Mouse (Mus musculus): ENCODE data around the gene Cenpb. TPM values are rescaled to one million over a fixed set of nuclear protein-coding genes. Genes with fewer than 3 reads are reported as not detected.

The Cenpb gene
- total RNA-seq, 1 experiment from 2014 or later = 14.0 TPM

DNA sequence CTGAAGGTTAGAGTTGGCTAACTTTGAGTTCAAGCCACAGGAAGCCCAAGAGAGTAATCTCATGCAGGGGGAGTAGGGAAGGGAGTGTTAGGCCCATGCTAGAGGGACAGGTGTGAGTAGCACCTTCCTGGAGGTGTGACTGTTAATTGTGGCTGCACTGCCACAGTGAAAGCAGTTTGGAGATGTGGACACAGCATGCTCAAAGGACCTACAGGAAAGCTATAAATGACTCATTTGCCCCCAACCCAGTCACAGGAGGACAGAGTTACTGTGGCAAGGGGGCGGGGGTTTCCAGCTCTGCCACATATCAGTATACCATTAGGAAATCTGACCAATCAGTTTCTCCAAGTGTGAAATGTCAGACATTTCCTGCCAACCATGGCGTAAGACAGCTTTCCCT lies 34.3 kb downstream of the Cenpb start:
- ATAC-seq (replicated peaks; ENCODE audit: insufficient number of reproducible peaks, low FRiP score, low TSS enrichment, poor library complexity, severe bottlenecking) = no peak

GRCm38 (mm10) chr2:131145121-131145520 lies 34.7 kb downstream of the Cenpb start:
- ATAC-seq (replicated peaks; ENCODE audit: insufficient number of reproducible peaks, low FRiP score, low TSS enrichment, poor library complexity, severe bottlenecking) = no peak

DNA sequence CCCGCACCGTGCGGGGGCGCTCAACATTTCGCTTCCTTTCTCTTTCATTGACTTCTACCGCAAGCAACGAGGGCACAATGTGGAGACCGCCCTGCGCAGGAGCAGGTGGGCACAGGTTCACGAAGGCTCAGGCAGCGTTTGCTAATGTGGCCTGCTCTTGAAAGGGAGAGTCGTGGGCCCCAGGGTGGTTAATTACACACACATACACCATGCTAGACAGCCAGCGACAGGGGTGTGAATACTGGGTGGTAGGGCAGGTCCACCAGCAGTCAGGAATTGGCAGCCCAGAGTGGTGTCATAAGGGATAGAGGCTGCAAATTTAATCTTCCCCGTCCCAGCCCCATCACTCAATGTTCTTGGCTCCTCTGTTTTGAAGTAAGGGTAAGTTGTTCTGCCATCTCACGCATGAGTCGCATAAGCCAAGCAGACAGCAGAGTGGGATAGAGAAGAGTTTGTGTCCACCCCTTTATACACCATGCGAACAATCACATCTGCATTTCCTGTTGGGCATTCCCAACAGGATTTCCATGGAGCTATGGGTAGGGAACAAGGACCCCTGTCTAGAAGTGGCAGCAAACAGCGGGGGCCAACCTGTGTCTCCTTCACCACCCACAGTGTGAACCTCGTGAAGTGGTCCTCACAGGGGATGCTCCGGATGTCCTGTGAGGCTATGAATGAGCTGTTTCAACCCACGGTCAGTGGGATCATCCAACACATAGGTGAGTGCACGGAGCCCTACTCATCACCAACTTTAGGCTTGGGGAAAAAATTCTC lies 36.7 kb downstream of the Cenpb start:
- ATAC-seq (replicated peaks; ENCODE audit: insufficient number of reproducible peaks, low FRiP score, low TSS enrichment, poor library complexity, severe bottlenecking) = no peak

- peak; percentile 55; the same call in 1 of the 2 replicates for ATAC-seq (replicated peaks; ENCODE audit: insufficient number of reproducible peaks, low FRiP score, low TSS enrichment, poor library complexity, severe bottlenecking)
These were observed 37.3 kb downstream of the Cenpb start for GRCm38 (mm10) chr2:131142592-131142991.

DNA sequence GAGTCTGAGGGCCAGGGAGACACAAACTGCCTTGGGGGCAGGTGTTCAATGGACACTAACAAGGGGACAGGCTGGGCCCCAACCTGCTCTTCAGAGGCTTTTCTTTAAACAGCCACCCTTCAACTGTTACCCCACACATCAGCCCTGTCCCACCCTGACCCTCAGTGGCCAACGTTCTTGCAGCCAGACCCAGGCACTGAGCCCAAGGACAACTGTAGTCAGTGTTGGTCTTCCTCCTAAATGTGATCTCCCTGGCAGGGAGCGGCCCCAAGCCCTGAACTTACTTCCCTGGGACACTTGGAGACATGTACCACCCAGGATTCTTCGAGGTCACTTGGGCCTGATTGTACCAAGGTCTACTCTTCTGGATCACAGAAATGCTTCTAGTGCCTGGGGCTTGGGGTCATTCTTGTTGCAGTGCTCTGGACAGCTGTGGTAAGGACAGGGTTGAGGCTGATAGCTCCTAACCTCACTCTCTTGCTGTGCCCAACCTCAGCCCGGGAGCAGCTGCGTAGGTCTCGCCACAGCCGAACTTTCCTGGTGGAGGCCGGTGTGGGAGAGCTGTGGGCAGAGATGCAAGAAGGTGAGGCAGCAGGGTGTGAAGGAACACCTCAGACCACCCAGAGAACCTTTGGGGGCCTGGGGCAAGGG lies 38.4 kb downstream of the Cenpb start:
- no peak for ATAC-seq (replicated peaks; ENCODE audit: insufficient number of reproducible peaks, low FRiP score, low TSS enrichment, poor library complexity, severe bottlenecking)

GRCm38 (mm10) chr2:131140533-131140905 lies 39.3 kb downstream of the Cenpb start:
- no peak for ATAC-seq (replicated peaks; ENCODE audit: insufficient number of reproducible peaks, low FRiP score, low TSS enrichment, poor library complexity, severe bottlenecking)

GRCm38 (mm10) chr2:131139886-131140532 lies 39.9 kb downstream of the Cenpb start:
- no peak for ATAC-seq (replicated peaks; ENCODE audit: insufficient number of reproducible peaks, low FRiP score, low TSS enrichment, poor library complexity, severe bottlenecking)

GRCm38 (mm10) chr2:131139287-131139686 lies 40.6 kb downstream of the Cenpb start:
- ATAC-seq (replicated peaks; ENCODE audit: insufficient number of reproducible peaks, low FRiP score, low TSS enrichment, poor library complexity, severe bottlenecking) = no peak

DNA sequence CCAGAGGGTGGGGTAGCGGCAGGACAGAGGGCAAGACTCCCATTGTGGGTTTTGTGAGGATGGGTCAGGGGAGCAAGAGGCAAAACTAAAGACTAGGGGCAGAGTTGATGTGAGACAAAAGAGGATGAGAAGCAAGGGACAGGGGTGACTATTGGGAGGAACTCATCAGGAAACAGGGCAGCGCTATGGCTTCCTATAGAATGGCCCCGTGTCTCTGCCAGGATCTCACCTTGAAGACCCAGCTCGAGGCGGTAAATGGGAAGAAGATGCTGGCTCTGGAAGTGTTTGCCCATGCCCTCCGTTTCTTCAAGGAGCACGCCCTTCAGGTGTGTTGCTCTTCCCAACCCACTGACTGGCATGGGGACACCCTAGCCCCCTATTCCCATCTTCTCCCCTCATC lies 41.1 kb downstream of the Cenpb start:
- ATAC-seq (replicated peaks; ENCODE audit: insufficient number of reproducible peaks, low FRiP score, low TSS enrichment, poor library complexity, severe bottlenecking) = no peak

DNA sequence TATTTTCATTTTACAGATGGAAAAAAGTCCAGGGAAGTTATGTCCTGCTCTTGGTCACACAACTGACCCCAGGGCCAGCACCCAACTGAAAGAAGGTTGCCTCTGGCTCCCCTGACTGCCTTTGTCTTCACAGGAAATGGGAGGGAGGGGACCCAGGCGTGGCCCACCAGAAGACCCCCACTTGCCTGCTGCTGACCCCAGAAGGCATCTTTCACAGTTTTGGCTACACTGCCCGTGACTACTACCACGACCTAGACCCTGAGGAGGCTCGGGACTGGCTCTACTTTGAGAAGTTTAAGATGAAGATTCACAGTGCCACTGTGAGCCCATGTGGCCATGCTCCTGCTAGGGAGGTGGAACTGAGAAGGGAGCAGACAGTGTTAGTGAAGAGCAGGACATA lies 41.6 kb downstream of the Cenpb start:
- no peak for ATAC-seq (replicated peaks; ENCODE audit: insufficient number of reproducible peaks, low FRiP score, low TSS enrichment, poor library complexity, severe bottlenecking)

- no peak for ATAC-seq (replicated peaks; ENCODE audit: insufficient number of reproducible peaks, low FRiP score, low TSS enrichment, poor library complexity, severe bottlenecking)
These were observed 44.2 kb downstream of the Cenpb start for GRCm38 (mm10) chr2:131135521-131136139.

GRCm38 (mm10) chr2:131134826-131135400 lies 45.0 kb downstream of the Cenpb start:
- no peak for ATAC-seq (replicated peaks; ENCODE audit: insufficient number of reproducible peaks, low FRiP score, low TSS enrichment, poor library complexity, severe bottlenecking)

- ATAC-seq (replicated peaks; ENCODE audit: insufficient number of reproducible peaks, low FRiP score, low TSS enrichment, poor library complexity, severe bottlenecking) = no peak
These were observed 45.5 kb downstream of the Cenpb start for GRCm38 (mm10) chr2:131134381-131134780.

DNA sequence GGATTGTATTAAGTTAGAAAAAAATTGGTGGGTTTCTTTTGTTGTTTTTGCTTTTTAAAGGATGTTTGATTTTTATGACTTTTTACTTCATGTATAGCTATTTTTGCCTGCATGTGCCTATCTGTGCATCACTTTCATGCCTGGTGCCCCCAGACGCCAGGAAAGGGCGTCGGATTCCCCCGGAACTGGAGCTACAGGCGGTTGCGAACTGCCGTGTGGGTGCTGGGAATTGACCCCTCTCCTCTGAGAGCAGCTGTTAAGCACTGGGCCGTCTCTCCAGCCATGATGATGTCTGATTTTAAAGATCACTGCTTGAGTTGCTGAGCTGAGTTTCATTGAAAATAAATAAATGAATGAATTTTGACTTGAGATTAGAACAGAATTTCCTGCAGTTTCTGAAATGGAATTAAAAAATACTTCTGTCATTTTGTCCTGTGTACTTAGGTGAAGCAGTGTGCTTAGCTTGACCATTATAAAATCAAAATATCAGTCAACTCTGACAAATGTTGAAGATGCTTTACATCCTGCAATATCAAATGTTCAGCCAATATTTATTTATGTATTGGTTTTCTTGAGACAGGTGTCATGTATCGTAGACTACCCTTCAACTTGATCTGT lies 46.8 kb downstream of the Cenpb start, which contains the start of gene Gm11037:
Gene Gm11037 (plus strand): TSS at position 568 of the 618 bp plus-strand sequence.
- ATAC-seq (replicated peaks; ENCODE audit: insufficient number of reproducible peaks, low FRiP score, low TSS enrichment, poor library complexity, severe bottlenecking) = no peak

GRCm38 (mm10) chr2:131132111-131132888 lies 47.6 kb downstream of the Cenpb start:
- ATAC-seq (replicated peaks; ENCODE audit: insufficient number of reproducible peaks, low FRiP score, low TSS enrichment, poor library complexity, severe bottlenecking) = no peak

DNA sequence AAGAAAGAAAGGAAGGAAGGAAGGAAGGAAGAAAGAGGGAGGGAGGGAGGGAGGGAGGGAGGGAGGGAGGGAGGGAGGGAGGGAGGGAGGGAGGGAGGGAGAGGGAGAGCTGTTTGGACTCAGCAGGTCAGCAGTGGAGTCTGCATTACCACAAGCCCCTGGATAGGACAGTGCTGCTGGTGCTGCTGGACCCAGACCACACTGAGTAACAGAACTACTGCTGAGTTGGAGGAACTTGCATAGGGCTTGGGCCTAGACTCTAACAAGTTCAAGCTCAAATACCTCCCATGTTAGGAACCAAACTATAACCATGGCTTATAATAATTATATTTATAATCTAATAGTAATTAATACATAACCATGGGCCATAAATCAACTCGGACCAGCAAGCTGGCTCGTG lies 49.0 kb downstream of the Cenpb start:
- no peak for ATAC-seq (replicated peaks; ENCODE audit: insufficient number of reproducible peaks, low FRiP score, low TSS enrichment, poor library complexity, severe bottlenecking)

DNA sequence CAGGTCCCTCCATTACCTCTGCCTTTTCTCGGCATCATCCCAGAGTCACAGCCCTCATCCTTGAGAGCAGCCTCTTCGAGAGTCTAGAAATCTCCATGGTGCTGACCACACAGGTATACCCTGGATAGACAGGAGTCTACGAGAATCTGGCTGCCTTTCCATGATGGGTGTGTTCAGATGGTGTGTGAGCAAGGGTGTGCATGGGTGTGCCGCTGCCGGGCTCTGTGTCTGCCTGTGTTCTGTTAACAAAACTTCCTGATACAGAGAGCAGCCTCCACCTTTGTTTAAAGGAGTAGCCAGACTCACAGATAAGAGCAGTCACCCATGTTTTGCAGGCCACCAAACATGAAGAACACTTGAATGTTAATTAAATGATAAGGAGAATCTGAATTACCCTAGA lies 50.0 kb downstream of the Cenpb start:
- no peak for ATAC-seq (replicated peaks; ENCODE audit: insufficient number of reproducible peaks, low FRiP score, low TSS enrichment, poor library complexity, severe bottlenecking)

DNA sequence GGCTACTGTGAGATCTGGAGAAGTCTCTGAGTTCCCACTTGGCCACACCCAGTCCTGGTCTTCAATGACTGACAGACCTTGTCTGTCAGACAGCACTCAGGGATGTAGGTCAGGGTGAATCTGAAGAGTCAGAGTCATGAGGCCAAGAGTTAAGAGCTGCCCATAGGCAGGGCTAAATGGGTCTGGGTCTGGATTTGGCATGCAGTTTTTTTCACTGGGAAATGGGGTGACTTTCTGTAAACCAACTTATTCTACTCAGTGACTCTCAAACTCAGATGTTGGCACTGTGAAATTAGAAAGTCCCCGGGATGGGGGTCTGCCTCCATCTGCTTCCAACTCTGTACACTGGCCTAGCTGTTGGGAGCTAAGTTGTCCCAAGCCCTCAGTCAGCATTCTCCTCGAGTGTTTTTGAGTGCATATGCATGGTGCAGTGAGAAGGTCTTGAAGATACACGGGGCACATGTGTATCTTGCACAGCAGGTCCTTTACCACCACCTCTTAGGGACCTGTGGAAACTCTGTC lies 51.2 kb downstream of the Cenpb start:
- no peak for ATAC-seq (replicated peaks; ENCODE audit: insufficient number of reproducible peaks, low FRiP score, low TSS enrichment, poor library complexity, severe bottlenecking)

All from monocyte, adult 5-6 weeks (primary cell).